Mouse (Mus musculus): ENCODE data around the gene Csnk2a1.

- no peak for TF ChIP-seq CTCF (IDR thresholded peaks at IDR 0.05; ENCODE audit: low read depth, low read length)
- TF ChIP-seq GATA1 (IDR thresholded peaks at IDR 0.05; ENCODE audit: borderline replicate concordance, low read length): no peak
- TF ChIP-seq TAL1 (conservative IDR thresholded peaks at IDR 0.05; ENCODE audit: low read depth, low read length): no peak
- no peak for TF ChIP-seq POLR2AphosphoS5 (IDR thresholded peaks at IDR 0.05; ENCODE audit: insufficient replicate concordance, low read depth, low read length)
Measured at GRCm38 (mm10) chr2:152178345-152178744, 48.3 kb upstream of the Csnk2a1 start.
